Mouse (Mus musculus): ENCODE measurements around the gene Csmd2. TPM values are rescaled to one million over a fixed set of nuclear protein-coding genes. Genes with fewer than 3 reads are reported as not detected.
A peak's percentile ranks its signal among the peaks of the same experiment; 100 is the strongest.

Gene Csmd2
- polyA plus RNA-seq, 1 experiment = 13.4 TPM

DNA sequence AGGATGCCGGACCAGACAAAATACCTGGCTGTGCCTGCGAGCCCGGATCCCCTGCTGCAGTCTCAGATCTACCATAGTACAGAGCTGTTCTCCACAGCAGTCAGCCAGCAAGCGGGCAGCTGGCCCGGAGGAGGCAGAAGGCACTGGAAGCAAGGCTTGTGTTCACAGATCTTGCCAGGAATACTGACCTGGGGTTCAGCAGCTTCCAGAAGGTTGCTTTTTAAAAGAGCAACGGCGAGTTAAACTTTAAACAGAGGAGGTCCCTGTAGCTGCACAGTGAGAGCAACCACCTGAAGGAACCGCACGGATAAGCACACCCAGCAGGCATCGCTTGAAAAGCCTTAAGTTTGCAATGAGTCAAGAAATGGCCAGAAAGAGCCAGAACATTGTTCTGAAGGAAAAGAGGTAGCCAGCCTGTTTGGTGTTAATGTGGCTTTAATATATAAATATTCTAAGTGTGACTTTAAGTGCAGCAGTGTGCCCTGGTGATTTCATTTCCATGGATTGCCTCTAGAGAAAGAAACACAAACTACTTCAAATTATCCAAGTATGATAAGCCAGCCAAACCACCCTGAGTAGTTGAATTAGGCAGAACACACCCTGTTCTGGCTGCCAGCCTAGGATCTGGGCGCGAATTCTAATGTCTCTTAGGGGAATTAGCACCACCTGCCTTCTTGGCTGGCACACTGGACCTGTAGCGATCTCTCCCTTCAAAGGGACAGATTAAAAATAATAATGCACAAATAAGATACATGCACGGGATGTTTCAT lies 439.8 kb downstream of the Csmd2 start:
- Histone ChIP-seq H3K27me3 (ENCODE audit: control insufficient read depth, insufficient read depth, low read length) (no peaks in the 10 kb centered on the region; the same call in 1 of the 2 replicates), H3K27ac (ENCODE audit: insufficient read depth, low read length) (no peak overlapping the region), H3K4me3 (replicated peaks; ENCODE audit: insufficient read depth, low read depth, low read length) (no peak overlapping the region), H3K4me1 (ENCODE audit: control insufficient read depth, insufficient read depth, low read length) (peaks cover 7% of the 10 kb centered on the region; the same call in 1 of the 2 replicates)
- 27% methylated on average over 14 of the region's 14 CpGs for WGBS
- DNase-seq = peak; percentile 62 to 74
- TF ChIP-seq CTCF (IDR thresholded peaks at IDR 0.05; ENCODE audit: borderline replicate concordance, insufficient read depth, low read depth, low read length) (no peak), POLR2A (IDR thresholded peaks at IDR 0.05; ENCODE audit: borderline replicate concordance, insufficient read depth, low read length) (no peak)

- DNase-seq = peak; percentile 24 to 25
- no peaks in the 10 kb centered on the region; the same call in 1 of the 2 replicates for H3K27me3 ChIP-seq (ENCODE audit: control insufficient read depth, insufficient read depth, low read length)
- no peak overlapping the region for H3K27ac ChIP-seq (ENCODE audit: insufficient read depth, low read length)
- H3K4me1 ChIP-seq (ENCODE audit: control insufficient read depth, insufficient read depth, low read length) = peaks cover 7% of the 10 kb centered on the region; the same call in 1 of the 2 replicates
- no peak for TF ChIP-seq CTCF (IDR thresholded peaks at IDR 0.05; ENCODE audit: borderline replicate concordance, insufficient read depth, low read depth, low read length)
- no peak for TF ChIP-seq POLR2A (IDR thresholded peaks at IDR 0.05; ENCODE audit: borderline replicate concordance, insufficient read depth, low read length)
- H3K4me3 ChIP-seq (replicated peaks; ENCODE audit: insufficient read depth, low read depth, low read length) = no peak overlapping the region
- WGBS = 55% methylated on average over 18 of the region's 18 CpGs
Observed at GRCm38 (mm10) chr4:128428303-128429107, 440.8 kb downstream of the Csmd2 start.

- TF ChIP-seq CTCF (IDR thresholded peaks at IDR 0.05; ENCODE audit: borderline replicate concordance, insufficient read depth, low read depth, low read length) (no peak), POLR2A (IDR thresholded peaks at IDR 0.05; ENCODE audit: borderline replicate concordance, insufficient read depth, low read length) (no peak)
- H3K4me3 ChIP-seq (replicated peaks; ENCODE audit: insufficient read depth, low read depth, low read length) = no peak overlapping the region
- 87% methylated on average over 8 of the region's 8 CpGs for WGBS
- no peak for DNase-seq
- H3K27me3 ChIP-seq (ENCODE audit: control insufficient read depth, insufficient read depth, low read length) = no peaks in the 10 kb centered on the region; the same call in 1 of the 2 replicates
- H3K27ac ChIP-seq (ENCODE audit: insufficient read depth, low read length) = no peak overlapping the region
- peaks cover 7% of the 10 kb centered on the region; the same call in 1 of the 2 replicates for H3K4me1 ChIP-seq (ENCODE audit: control insufficient read depth, insufficient read depth, low read length)
Observed at GRCm38 (mm10) chr4:128429591-128429990, 441.9 kb downstream of the Csmd2 start.

DNA sequence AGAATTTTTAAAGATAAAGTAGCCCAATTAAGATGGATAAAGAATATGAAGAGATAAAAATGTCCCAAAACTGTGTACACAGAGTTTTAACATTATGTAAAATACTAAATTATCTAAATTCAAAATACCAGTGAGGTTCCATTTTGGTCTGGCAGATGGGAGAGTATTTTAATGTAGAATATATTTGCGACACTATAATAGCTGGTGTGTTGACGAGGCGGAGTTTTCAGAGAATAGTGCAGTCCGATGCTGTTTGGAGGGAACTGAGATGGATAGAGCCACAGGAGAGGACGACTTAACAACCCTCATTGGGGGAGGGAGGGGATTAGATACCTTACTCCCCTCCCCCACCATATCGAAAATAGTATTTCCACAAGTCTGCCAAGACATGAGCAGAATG lies 452.9 kb downstream of the Csmd2 start:
- no peak overlapping the region for H3K27ac ChIP-seq (ENCODE audit: insufficient read depth, low read length)
- no peaks in the 10 kb centered on the region for H3K27me3 ChIP-seq (ENCODE audit: control insufficient read depth, insufficient read depth, low read length)
- WGBS = 93% methylated on average over 6 of the region's 6 CpGs
- H3K4me1 ChIP-seq (ENCODE audit: control insufficient read depth, insufficient read depth, low read length) = no peaks in the 10 kb centered on the region
- TF ChIP-seq CTCF (IDR thresholded peaks at IDR 0.05; ENCODE audit: borderline replicate concordance, insufficient read depth, low read depth, low read length) (no peak), POLR2A (IDR thresholded peaks at IDR 0.05; ENCODE audit: borderline replicate concordance, insufficient read depth, low read length) (no peak)
- DNase-seq = no peak
- H3K4me3 ChIP-seq (replicated peaks; ENCODE audit: insufficient read depth, low read depth, low read length) = no peak overlapping the region

DNA sequence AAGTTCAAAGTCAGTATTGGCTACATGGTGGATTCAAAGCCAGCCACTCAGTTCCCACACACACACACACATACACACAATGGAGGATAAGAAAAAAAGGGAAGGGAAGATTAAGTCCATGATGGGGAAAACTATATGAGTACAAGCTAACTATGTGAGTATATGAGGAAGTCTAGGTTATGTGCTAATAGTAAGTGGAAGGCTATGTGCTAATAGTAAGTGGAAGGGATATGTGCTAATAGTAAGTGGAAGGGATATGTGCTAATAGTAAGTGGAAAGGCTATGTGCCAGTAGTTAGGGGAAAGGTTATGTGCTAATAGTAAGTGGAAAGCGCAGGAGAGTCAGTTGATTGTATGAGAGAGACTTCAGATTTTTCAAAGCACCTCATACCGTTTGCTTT lies 453.6 kb downstream of the Csmd2 start:
- Histone ChIP-seq H3K27me3 (ENCODE audit: control insufficient read depth, insufficient read depth, low read length) (no peaks in the 10 kb centered on the region), H3K27ac (ENCODE audit: insufficient read depth, low read length) (no peak overlapping the region), H3K4me3 (replicated peaks; ENCODE audit: insufficient read depth, low read depth, low read length) (no peak overlapping the region), H3K4me1 (ENCODE audit: control insufficient read depth, insufficient read depth, low read length) (no peaks in the 10 kb centered on the region)
- WGBS = 97% methylated on average over 2 of the region's 2 CpGs
- TF ChIP-seq POLR2A (IDR thresholded peaks at IDR 0.05; ENCODE audit: borderline replicate concordance, insufficient read depth, low read length) = no peak
- TF ChIP-seq CTCF (IDR thresholded peaks at IDR 0.05; ENCODE audit: borderline replicate concordance, insufficient read depth, low read depth, low read length) = no peak
- no peak for DNase-seq

DNA sequence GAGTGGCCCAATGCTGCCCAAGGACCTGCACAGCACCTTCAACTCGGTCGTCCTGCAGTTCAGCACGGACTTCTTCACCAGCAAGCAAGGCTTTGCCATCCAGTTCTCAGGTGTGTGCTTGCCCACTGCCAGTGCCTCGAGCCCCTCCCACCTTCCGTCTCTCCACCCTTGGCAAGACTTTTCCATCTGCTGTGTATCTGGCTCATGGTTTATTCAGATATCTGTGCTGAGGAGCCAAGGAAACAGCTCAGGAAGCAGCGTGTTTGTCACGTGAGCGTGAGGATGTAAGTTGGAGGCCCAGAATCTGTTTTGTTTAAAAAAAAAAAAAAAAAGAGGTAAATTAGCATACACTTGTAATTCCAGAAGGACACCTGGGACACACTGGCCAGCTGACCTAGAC lies 455.1 kb downstream of the Csmd2 start:
- TF ChIP-seq CTCF (IDR thresholded peaks at IDR 0.05; ENCODE audit: borderline replicate concordance, insufficient read depth, low read depth, low read length) = no peak
- TF ChIP-seq POLR2A (IDR thresholded peaks at IDR 0.05; ENCODE audit: borderline replicate concordance, insufficient read depth, low read length) = no peak
- DNase-seq = no peak
- WGBS = 67% methylated on average over 8 of the region's 8 CpGs
- H3K27ac ChIP-seq (ENCODE audit: insufficient read depth, low read length) = no peak overlapping the region
- H3K4me3 ChIP-seq (replicated peaks; ENCODE audit: insufficient read depth, low read depth, low read length) = no peak overlapping the region
- H3K4me1 ChIP-seq (ENCODE audit: control insufficient read depth, insufficient read depth, low read length) = no peaks in the 10 kb centered on the region
- H3K27me3 ChIP-seq (ENCODE audit: control insufficient read depth, insufficient read depth, low read length) = no peaks in the 10 kb centered on the region

DNA sequence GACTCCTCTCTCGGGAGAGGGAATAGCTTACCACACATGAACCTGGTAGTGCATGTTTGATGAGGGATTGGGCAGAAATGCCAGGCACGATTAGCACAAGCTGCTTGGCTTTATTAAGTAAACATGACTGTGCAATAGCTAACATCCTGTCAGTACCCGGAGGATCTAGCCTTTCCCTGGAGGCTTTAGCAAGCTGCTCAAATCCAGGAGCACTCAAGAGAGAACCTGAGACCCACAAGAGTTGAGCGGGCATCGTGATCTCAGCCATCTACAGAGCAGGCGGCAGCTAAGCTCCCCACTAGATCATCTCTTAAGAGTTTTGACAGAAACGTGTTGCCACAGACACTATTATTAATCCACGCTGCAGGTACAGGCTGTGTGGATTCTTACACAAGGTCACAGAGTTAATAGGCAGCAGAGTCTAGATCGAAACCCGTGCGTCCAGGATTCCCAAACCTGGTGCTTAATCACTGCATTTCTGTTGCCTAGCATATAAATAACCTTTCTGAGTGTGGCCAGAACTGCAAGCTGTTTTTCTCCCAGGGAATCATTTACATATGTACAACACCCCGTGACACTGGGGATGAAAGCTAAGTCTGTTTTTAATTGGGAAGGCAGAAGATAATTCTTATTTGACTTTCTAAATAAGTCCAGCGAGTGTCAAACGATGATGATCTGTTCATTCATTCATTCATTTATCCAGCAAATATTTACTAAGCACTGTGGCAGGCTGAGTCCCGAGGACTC lies 458.0 kb downstream of the Csmd2 start:
- Histone ChIP-seq H3K27ac (ENCODE audit: insufficient read depth, low read length) (no peak overlapping the region), H3K4me1 (ENCODE audit: control insufficient read depth, insufficient read depth, low read length) (peaks cover 7% of the 10 kb centered on the region), H3K27me3 (ENCODE audit: control insufficient read depth, insufficient read depth, low read length) (no peaks in the 10 kb centered on the region), H3K4me3 (replicated peaks; ENCODE audit: insufficient read depth, low read depth, low read length) (no peak overlapping the region)
- no peak for TF ChIP-seq POLR2A (IDR thresholded peaks at IDR 0.05; ENCODE audit: borderline replicate concordance, insufficient read depth, low read length)
- no peak for TF ChIP-seq CTCF (IDR thresholded peaks at IDR 0.05; ENCODE audit: borderline replicate concordance, insufficient read depth, low read depth, low read length)
- no peak for DNase-seq
- 69% methylated on average over 15 of the region's 15 CpGs for WGBS
